Mouse (Mus musculus): ENCODE results near the gene Loxl1. TPM values are rescaled to one million over a fixed set of nuclear protein-coding genes. Genes with fewer than 3 reads are reported as not detected.
"Not testable (repeated sequence)": the region's sequence is repeated elsewhere in the genome, so short reads cannot be mapped to it uniquely, and the experiment has no call there.

The Loxl1 gene
- total and polyA plus RNA-seq, 3 experiments, result not detected

GRCm38 (mm10) chr9:58253805-58254122 is 59.2 kb downstream of the Loxl1 start:
- DNase-seq (ENCODE audit: extremely low read depth); H3K36me3 ChIP-seq (replicated peaks in 1 of 2; ENCODE audit: control insufficient read depth in 1 of 2, insufficient read depth in 1 of 2, low read length in 1 of 2); H3K9me3 ChIP-seq (replicated peaks; ENCODE audit: low read length); H3K27me3 ChIP-seq (replicated peaks); dilution Hi-C loops (cut with MboI; ENCODE audit: extremely low pct_ligation_motif_present, extremely low pct_unique_long_range_greater_than_20kb, low sequenced_read_pairs): not testable (repeated sequence)
- peak; percentile 78 for TF ChIP-seq ZNF384 (IDR thresholded peaks at IDR 0.05; ENCODE audit: low read depth, low read length)
- Histone ChIP-seq H3K4me3 (replicated peaks in 1 of 3; ENCODE audit: low read depth in 2 of 3, low read length in 2 of 3, poor library complexity in 1 of 3) (peak overlapping the region; percentile 73 to 82 (median 75)), H3K9ac (ENCODE audit: insufficient read depth, low read depth) (peak overlapping the region; percentile 63), H3K79me2 (replicated peaks; ENCODE audit: control insufficient read depth, extremely low read depth, insufficient read depth, poor library complexity, severe bottlenecking) (peaks cover 20% of the 10 kb centered on the region), H3K27ac (ENCODE audit: insufficient read depth, low read depth) (peak overlapping the region; percentile 89), H3K4me2 (ENCODE audit: insufficient read depth, low read depth, poor library complexity, severe bottlenecking) (peak overlapping the region; percentile 43), H3K4me1 (ENCODE audit: control insufficient read depth in 1 of 2, insufficient read depth in 2 of 2) (peaks cover 14 to 60% of the 10 kb centered on the region in 2 experiments)
- in situ Hi-C loops (cut with MboI; ENCODE audit: low pct_ligation_motif_present, low pct_unique_long_range_greater_than_20kb, low sequenced_read_pairs), result loop anchor here (25.0 kb wide), 1 partner anchor 441 kb away; no protein-coding TSS in a partner anchor

GRCm38 (mm10) chr9:58253033-58253804 is 59.8 kb downstream of the Loxl1 start, which contains the start of gene Stoml1:
Gene Stoml1 (plus strand): TSS chr9:58253164.
- peaks cover 14 to 55% of the 10 kb centered on the region in 2 experiments for H3K4me1 ChIP-seq (ENCODE audit: control insufficient read depth in 1 of 2, insufficient read depth in 2 of 2)
- peak within 1 kb of the TSS; percentile 73 to 82 (median 75) for H3K4me3 ChIP-seq (replicated peaks in 1 of 3; ENCODE audit: low read depth in 2 of 3, low read length in 2 of 3, poor library complexity in 1 of 3)
- no peaks in the 10 kb centered on the region for H3K27me3 ChIP-seq (replicated peaks)
- DNase-seq (ENCODE audit: extremely low read depth), result peak; percentile 98
- dilution Hi-C loops (cut with MboI; ENCODE audit: extremely low pct_ligation_motif_present, extremely low pct_unique_long_range_greater_than_20kb, low sequenced_read_pairs) (no loop called here), in situ Hi-C loops (cut with MboI; ENCODE audit: low pct_ligation_motif_present, low pct_unique_long_range_greater_than_20kb, low sequenced_read_pairs) (loop anchor here (25.0 kb wide), 1 partner anchor 441 kb away; no protein-coding TSS in a partner anchor)
- peaks cover 0 to 5% of the 10 kb centered on the region in 2 experiments for H3K36me3 ChIP-seq (replicated peaks in 1 of 2; ENCODE audit: control insufficient read depth in 1 of 2, insufficient read depth in 1 of 2, low read length in 1 of 2)
- H3K9ac ChIP-seq (ENCODE audit: insufficient read depth, low read depth), result peak within 1 kb of the TSS; percentile 63
- H3K79me2 ChIP-seq (replicated peaks; ENCODE audit: control insufficient read depth, extremely low read depth, insufficient read depth, poor library complexity, severe bottlenecking), result peaks cover 20% of the 10 kb centered on the region
- peak within 1 kb of the TSS; percentile 89 for H3K27ac ChIP-seq (ENCODE audit: insufficient read depth, low read depth)
- H3K4me2 ChIP-seq (ENCODE audit: insufficient read depth, low read depth, poor library complexity, severe bottlenecking), result peak within 1 kb of the TSS; percentile 43
- H3K9me3 ChIP-seq (replicated peaks; ENCODE audit: low read length), result no peaks in the 10 kb centered on the region
- TF ChIP-seq USF1 (IDR thresholded peaks at IDR 0.05; ENCODE audit: low read depth, low read length), result no peak
- TF ChIP-seq MAX (IDR thresholded peaks at IDR 0.05; ENCODE audit: low read length), result peak; percentile 84
- peak; percentile 92 for TF ChIP-seq TCF12 (IDR thresholded peaks at IDR 0.05; ENCODE audit: low read depth, low read length)
- peak; percentile 14; the same call in 1 of the 2 replicates for TF ChIP-seq SMC3 (IDR thresholded peaks at IDR 0.05; ENCODE audit: low read depth, low read length)
- TF ChIP-seq CTCF (conservative IDR thresholded peaks at IDR 0.05 in 1 of 2, IDR thresholded peaks at IDR 0.05 in 1 of 2; ENCODE audit: low read depth in 2 of 2, low read length in 2 of 2), result peak; percentile 28 to 83
- TF ChIP-seq ZC3H11A (IDR thresholded peaks at IDR 0.05; ENCODE audit: low read depth, low read length), result no peak
- TF ChIP-seq ZMIZ1 (IDR thresholded peaks at IDR 0.05; ENCODE audit: low read depth, low read length), result peak; percentile 92
- peak; percentile 98 for TF ChIP-seq ELF1 (IDR thresholded peaks at IDR 0.05; ENCODE audit: low read depth, low read length)
- peak; percentile 95 for TF ChIP-seq SIN3A (IDR thresholded peaks at IDR 0.05; ENCODE audit: low read length)
- TF ChIP-seq NRF1 (IDR thresholded peaks at IDR 0.05; ENCODE audit: low read depth, low read length), result peak; percentile 53
- TF ChIP-seq HCFC1 (IDR thresholded peaks at IDR 0.05; ENCODE audit: low read depth, low read length), result peak; percentile 88
- TF ChIP-seq POLR2A (IDR thresholded peaks at IDR 0.05; ENCODE audit: low read depth, low read length), result peak; percentile 85
- TF ChIP-seq USF2 (conservative IDR thresholded peaks at IDR 0.05; ENCODE audit: low read depth, low read length), result no peak
- TF ChIP-seq UBTF (IDR thresholded peaks at IDR 0.05; ENCODE audit: low read depth, low read length), result peak; percentile 56
- TF ChIP-seq PAX5 (IDR thresholded peaks at IDR 0.05; ENCODE audit: low read length), result no peak
- TF ChIP-seq POLR2AphosphoS2 (IDR thresholded peaks at IDR 0.05; ENCODE audit: low read depth, low read length), result no peak
- no peak for TF ChIP-seq JUN (IDR thresholded peaks at IDR 0.05; ENCODE audit: insufficient read depth, low read depth, low read length)
- no peak for TF ChIP-seq E2F4 (IDR thresholded peaks at IDR 0.05; ENCODE audit: insufficient replicate concordance, low read depth, low read length)
- peak; percentile 41; the same call in 1 of the 2 replicates for TF ChIP-seq CHD2 (IDR thresholded peaks at IDR 0.05; ENCODE audit: low read length)
- TF ChIP-seq MAFK (IDR thresholded peaks at IDR 0.05; ENCODE audit: insufficient replicate concordance, low read length), result no peak
- TF ChIP-seq EP300 (IDR thresholded peaks at IDR 0.05; ENCODE audit: low read length), result peak; percentile 39
- TF ChIP-seq ETS1 (conservative IDR thresholded peaks at IDR 0.05; ENCODE audit: low read depth, low read length), result peak; percentile 66
- peak; percentile 82; the same call in 1 of the 2 replicates for TF ChIP-seq KAT2A (IDR thresholded peaks at IDR 0.05; ENCODE audit: insufficient replicate concordance, low read length)
- peak; percentile 88 for TF ChIP-seq NELFE (IDR thresholded peaks at IDR 0.05; ENCODE audit: low read depth, low read length)
- TF ChIP-seq ZKSCAN1 (IDR thresholded peaks at IDR 0.05; ENCODE audit: borderline replicate concordance, low read depth, low read length), result no peak
- peak; percentile 79 for TF ChIP-seq IRF4 (IDR thresholded peaks at IDR 0.05; ENCODE audit: low read depth, low read length)
- TF ChIP-seq RAD21 (IDR thresholded peaks at IDR 0.05; ENCODE audit: low read depth, low read length), result no peak; the same call in 1 of the 2 replicates
- 0 out of 2 replicates have a peak, but pooled peaks have one; percentile 65 for TF ChIP-seq RCOR1 (conservative IDR thresholded peaks at IDR 0.05; ENCODE audit: low read depth, low read length)
- TF ChIP-seq CHD1 (IDR thresholded peaks at IDR 0.05; ENCODE audit: low read depth, low read length), result peak; percentile 91; the same call in 1 of the 2 replicates
- TF ChIP-seq JUND (conservative IDR thresholded peaks at IDR 0.05; ENCODE audit: low read depth, low read length), result no peak
- TF ChIP-seq TBP (conservative IDR thresholded peaks at IDR 0.05; ENCODE audit: low read depth, low read length), result peak; percentile 85

Data from CH12.LX (cell line).